ENCODE assay signal across 13 mouse cellular contexts in the genomic region with DNA sequence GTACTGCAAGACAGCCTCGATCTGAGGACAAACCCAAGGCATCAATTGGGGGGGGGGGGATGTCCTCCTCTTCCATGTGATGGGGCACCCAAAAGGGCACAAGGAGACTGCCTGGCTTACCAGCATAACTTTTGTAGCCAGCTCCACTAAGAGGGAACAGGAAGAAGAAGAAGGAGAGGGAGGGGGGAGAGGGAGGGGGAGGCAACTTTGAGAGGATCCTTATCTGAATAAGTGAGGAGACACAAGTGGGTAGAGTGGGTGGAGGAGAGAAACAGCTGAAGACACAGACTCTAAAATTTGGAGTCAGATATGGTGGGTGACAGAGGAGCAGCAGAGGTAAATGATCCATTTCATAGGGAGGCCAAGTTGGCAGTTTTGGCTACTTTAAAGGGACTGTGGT.
"Had no signal": no experiment of that assay in that cellular context is flagged by ENCODE, and none has a peak within 500 bp of the region (broad histone marks: within the 10 kb centered on the region; RNA-seq: fewer than 3 reads in every experiment).

No protein-coding gene starts in this region.

- ATAC-seq: midbrain, embryonic 13.5 days had no signal

- H3K9ac ChIP-seq: limb, embryonic 12.5 days; lung, embryonic 14.5 days; midbrain, embryonic 13.5 days had no signal

- H3K36me3 ChIP-seq: limb, embryonic 12.5 days; midbrain, embryonic 13.5 days had no signal

- H3K9me3 ChIP-seq: limb, embryonic 12.5 days; midbrain, embryonic 13.5 days had no signal

- H3K4me2 ChIP-seq: limb, embryonic 12.5 days; lung, embryonic 14.5 days; midbrain, embryonic 13.5 days had no signal

- H3K27ac ChIP-seq: kidney, postnatal 0 days; layer of hippocampus, adult 2 months; limb, embryonic 12.5 days; midbrain, embryonic 13.5 days; stomach, postnatal 0 days had no signal

- H3K4me3 ChIP-seq: layer of hippocampus, adult 2 months; limb, embryonic 12.5 days; midbrain, embryonic 13.5 days had no signal

- H3K27me3 ChIP-seq: midbrain, embryonic 13.5 days had no signal

- H3K4me1 ChIP-seq: limb, embryonic 12.5 days; midbrain, embryonic 13.5 days had no signal

- DNase-seq: kidney, adult 9 months; kidney, postnatal 4 days; lung, embryonic 14.5 days; lung, postnatal 10 days; lung, postnatal 4 days; right cerebral cortex, adult 18-20 months; right cerebral cortex, postnatal 25 days; thymus, postnatal 4 days had no signal
